Mouse (Mus musculus) hindbrain, embryonic 10.5 days (tissue): Measurements from ENCODE around the gene Rnaseh2c. TPM values are rescaled to one million over a fixed set of nuclear protein-coding genes. Genes with fewer than 3 reads are reported as not detected.

Source experiments
- DNase-seq: peaks from one replicate; pipeline ENCODE4 v3.0.0-alpha.2; 2017; ENCODE audit warnings: low spot score
- H3K27ac ChIP-seq: fragments of 300-500 bp; sonication (generic); 2 replicates; pipeline ENCODE4 v1.5.1; 2016; ENCODE audit warnings: mild to moderate bottlenecking, moderate library complexity
- H3K27me3 ChIP-seq: fragments of 300-500 bp; sonication (generic); 2 replicates; pipeline ENCODE4 v1.6.1; 2016; ENCODE audit warnings: mild to moderate bottlenecking; ENCODE audit not compliant: poor library complexity, insufficient read depth, severe bottlenecking
- H3K36me3 ChIP-seq: fragments of 300-500 bp; sonication (generic); 2 replicates; pipeline ENCODE4 v1.6.1; 2016; ENCODE audit warnings: mild to moderate bottlenecking, moderate library complexity
- H3K4me1 ChIP-seq: fragments of 300-500 bp; sonication (generic); replicated peaks from 2 replicates; pipeline ENCODE4 v1.6.1; 2016; ENCODE audit warnings: mild to moderate bottlenecking
- H3K4me3 ChIP-seq: fragments of 300-500 bp; sonication (generic); 2 replicates; pipeline ENCODE4 v1.5.1; 2016; ENCODE audit warnings: mild to moderate bottlenecking, moderate library complexity
- H3K9me3 ChIP-seq: fragments of 300-500 bp; sonication (generic); 2 replicates; pipeline ENCODE4 v1.6.1; 2016; ENCODE audit warnings: mild to moderate bottlenecking, moderate library complexity
- WGBS: fragments of 180-500 bp; shearing (Covaris S2); methylation state at CpG from one replicate; pipeline ENCODE4 v1.1.7; 2016; 5-methylcytosine and 5-hydroxymethylcytosine counted together
- polyA plus RNA-seq: library from polyadenylated mRNA; unstranded; fragments of >200 nt; fragmentation: Nextera tagmentation; extraction: Ambion mirVana; gene quantifications from 2 replicates; pipeline ENCODE4 v1.2.1, GENCODE M21; 2016

The Rnaseh2c gene
- polyA plus RNA-seq, 1 experiment from 2014 or later = 187 TPM

DNA sequence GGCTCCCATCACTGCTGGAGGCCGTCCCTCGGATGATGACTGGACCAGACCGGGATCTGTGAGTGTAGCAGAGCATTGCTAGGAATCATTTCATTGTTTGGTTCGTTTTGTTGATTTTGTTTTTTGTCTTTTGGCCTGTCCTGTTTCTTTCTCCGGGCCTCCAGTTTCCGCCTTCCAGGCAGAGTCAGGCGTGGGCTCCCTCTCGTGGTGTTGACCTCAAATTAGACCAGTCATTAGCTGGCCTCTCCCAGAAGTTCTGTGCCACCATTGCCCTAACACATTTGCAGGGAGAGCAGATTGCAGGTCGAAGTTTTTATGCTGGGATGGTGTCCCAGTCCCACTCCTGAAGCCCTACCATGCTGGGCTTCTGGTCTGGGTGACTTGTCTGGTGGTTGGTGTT lies 12.5 kb upstream of the Rnaseh2c start:
- WGBS = 74% methylated on average over 9 of the region's 9 CpGs
- Histone ChIP-seq H3K27me3 (no peaks in the 10 kb centered on the region), H3K36me3 (no peaks in the 10 kb centered on the region), H3K9me3 (no peaks in the 10 kb centered on the region), H3K4me1 (no peaks in the 10 kb centered on the region), H3K27ac (no peak overlapping the region), H3K4me3 (no peak overlapping the region)
- no peak for DNase-seq

DNA sequence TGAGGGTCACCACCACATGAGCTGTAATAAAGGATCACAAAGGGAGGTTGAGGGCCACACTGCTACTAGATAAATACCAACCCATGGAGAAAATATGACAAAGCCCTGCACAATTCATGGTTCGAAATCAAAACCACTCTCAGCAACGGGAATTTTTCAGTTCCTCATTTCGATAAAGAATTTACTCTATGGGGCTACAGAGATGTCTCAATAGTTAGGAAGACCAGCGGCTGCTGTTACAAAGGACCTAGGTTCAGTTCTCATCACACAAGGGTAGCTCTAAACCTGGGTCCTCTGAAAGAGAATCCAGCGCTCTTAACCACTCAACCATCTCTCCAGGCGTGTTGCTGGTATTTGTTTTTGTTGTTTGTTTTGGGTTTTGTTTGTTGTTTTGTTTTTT lies 9.8 kb upstream of the Rnaseh2c start:
- Histone ChIP-seq H3K4me3 (no peak overlapping the region), H3K9me3 (no peaks in the 10 kb centered on the region), H3K36me3 (no peaks in the 10 kb centered on the region), H3K27ac (no peak overlapping the region), H3K4me1 (no peaks in the 10 kb centered on the region), H3K27me3 (no peaks in the 10 kb centered on the region)
- DNase-seq = no peak
- WGBS = 87% methylated on average over 6 of the region's 6 CpGs

DNA sequence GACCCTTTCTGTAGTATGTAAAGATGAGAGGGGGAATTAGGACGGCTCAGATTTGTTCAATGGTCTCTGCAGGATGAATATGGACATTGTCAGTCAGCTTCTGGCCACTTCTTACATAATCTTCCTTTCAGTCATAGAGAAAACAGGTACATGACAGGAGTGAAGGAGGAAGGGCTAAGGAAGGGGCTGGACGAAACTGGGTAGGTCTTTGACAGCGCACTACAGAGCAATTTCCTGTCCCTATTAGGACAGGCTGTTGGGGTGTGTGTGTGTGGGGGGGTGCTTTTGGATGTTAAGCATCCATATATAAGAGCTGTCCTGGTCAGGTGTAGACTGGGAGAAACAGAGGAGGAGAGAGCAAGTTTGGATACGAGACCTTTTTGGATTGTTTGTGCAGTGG lies 2.4 kb upstream of the Rnaseh2c start:
- peaks cover 16% of the 10 kb centered on the region for H3K36me3 ChIP-seq
- H3K9me3 ChIP-seq = no peaks in the 10 kb centered on the region
- H3K27me3 ChIP-seq = no peaks in the 10 kb centered on the region
- no peak overlapping the region for H3K4me3 ChIP-seq
- WGBS = 75% methylated on average over 4 of the region's 4 CpGs
- no peak for DNase-seq
- peaks cover 22% of the 10 kb centered on the region for H3K4me1 ChIP-seq
- no peak overlapping the region for H3K27ac ChIP-seq

DNA sequence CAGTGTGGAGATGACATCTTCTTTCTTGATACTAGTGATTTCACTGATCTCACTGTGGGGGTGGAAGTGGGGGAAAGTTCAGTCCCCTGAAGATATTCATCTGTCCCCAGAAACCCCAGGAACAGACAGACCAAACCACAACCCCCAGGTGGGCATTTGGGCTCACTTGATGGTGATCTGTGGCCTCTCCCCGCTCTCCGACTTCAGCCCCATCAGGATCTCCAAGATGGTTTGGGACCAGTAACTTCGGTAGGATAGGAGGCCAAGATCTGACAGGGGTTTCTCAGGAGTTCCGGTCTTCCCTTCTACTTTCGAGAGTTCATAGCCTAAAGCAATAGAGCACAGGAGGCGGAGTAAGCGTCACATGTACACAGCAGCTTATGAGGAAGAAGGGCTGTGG lies 2.0 kb downstream of the Rnaseh2c start:
- Histone ChIP-seq H3K4me3 (no peak overlapping the region), H3K4me1 (peaks cover 30% of the 10 kb centered on the region), H3K27ac (no peak overlapping the region), H3K36me3 (peaks cover 60% of the 10 kb centered on the region), H3K27me3 (no peaks in the 10 kb centered on the region), H3K9me3 (no peaks in the 10 kb centered on the region)
- DNase-seq = no peak
- WGBS = 91% methylated on average over 7 of the region's 7 CpGs

DNA sequence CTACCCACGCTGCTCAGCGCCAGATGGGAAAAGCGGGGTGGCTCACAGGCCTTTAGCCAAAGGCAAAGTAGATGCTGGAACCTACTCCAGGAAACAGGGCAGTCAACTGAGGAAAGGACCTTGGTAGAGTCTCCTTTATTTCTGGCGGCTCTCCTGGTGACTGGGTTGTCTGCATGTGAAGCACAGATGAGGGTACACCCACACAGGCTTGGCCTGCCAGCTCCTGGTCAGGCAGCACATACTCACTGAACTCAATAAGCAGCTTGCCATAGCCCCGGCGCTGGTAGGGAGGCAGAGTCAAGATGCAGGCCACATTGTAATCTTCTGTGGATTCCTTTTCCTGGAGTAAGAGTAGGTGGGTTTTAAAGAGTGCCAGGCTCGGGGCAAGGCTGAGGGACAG lies 3.5 kb downstream of the Rnaseh2c start:
- Histone ChIP-seq H3K4me1 (peaks cover 40% of the 10 kb centered on the region), H3K36me3 (peaks cover 64% of the 10 kb centered on the region), H3K27me3 (no peaks in the 10 kb centered on the region), H3K4me3 (no peak overlapping the region; the same call in 1 of the 2 replicates), H3K9me3 (no peaks in the 10 kb centered on the region), H3K27ac (no peak overlapping the region)
- no peak for DNase-seq
- 94% methylated on average over 7 of the region's 7 CpGs for WGBS

DNA sequence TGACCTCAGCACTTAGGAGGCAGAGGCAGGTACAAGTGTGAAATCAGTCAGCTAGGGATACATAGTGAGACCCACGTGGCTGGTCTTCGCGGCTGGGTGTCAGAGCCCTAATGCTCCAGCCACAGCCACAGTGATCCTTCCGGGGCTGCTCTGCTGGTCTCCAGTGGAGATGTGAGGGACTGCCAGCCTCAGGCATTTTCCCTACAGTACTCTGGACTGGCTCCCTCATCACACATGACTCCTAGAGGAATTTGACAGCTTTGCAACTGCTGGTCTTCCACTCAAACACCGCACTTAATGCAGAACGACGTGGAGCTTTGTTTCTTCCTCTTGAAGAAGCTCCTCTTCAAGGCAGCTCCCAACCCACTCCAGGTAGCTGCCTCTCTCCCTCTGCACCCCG lies 4.5 kb downstream of the Rnaseh2c start:
- WGBS = 92% methylated on average over 8 of the region's 8 CpGs
- Histone ChIP-seq H3K27me3 (no peaks in the 10 kb centered on the region), H3K9me3 (no peaks in the 10 kb centered on the region), H3K4me3 (no peak overlapping the region), H3K36me3 (peaks cover 64% of the 10 kb centered on the region), H3K4me1 (peaks cover 50% of the 10 kb centered on the region), H3K27ac (no peak overlapping the region)
- DNase-seq = no peak

DNA sequence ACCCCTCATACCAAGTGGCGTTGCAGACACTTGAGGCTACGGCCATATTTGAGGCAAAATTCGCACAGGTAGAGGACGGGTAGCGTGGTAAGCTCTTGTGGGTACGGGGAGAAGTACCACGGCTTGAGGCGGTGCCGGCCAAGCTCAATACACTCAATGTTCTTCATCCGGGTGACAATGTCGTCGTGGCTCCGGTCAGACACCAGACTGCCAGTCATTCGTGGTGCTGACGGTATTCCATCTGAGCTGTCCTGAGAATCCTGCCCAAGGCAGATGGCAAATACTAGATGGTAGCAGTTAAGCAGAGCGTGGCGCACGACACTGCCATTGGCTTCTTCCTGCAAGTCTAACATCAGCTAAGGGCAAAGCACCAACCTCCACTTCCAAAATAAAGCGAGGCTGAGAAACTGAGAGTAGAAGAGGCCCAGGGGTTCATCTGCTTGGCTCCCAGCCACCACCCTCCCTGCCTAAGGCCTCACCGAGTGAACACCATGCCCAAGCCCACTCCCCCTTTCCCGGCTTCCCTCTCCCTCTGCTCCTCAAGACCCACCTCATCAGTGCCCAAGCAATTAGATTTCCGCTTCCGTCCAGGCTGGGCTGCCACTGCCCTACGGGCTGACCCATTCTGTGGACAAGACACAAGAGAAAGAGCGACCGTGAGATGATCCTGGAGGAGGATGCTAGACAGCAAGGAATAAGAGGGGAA lies 6.2 kb downstream of the Rnaseh2c start:
- H3K27ac ChIP-seq = no peak overlapping the region
- WGBS = 95% methylated on average over 26 of the region's 26 CpGs
- no peaks in the 10 kb centered on the region for H3K9me3 ChIP-seq
- peaks cover 62% of the 10 kb centered on the region for H3K36me3 ChIP-seq
- peak overlapping the region; percentile 82; the same call in 1 of the 2 replicates for H3K4me3 ChIP-seq
- no peak for DNase-seq
- H3K4me1 ChIP-seq = peaks cover 41% of the 10 kb centered on the region
- H3K27me3 ChIP-seq = no peaks in the 10 kb centered on the region

DNA sequence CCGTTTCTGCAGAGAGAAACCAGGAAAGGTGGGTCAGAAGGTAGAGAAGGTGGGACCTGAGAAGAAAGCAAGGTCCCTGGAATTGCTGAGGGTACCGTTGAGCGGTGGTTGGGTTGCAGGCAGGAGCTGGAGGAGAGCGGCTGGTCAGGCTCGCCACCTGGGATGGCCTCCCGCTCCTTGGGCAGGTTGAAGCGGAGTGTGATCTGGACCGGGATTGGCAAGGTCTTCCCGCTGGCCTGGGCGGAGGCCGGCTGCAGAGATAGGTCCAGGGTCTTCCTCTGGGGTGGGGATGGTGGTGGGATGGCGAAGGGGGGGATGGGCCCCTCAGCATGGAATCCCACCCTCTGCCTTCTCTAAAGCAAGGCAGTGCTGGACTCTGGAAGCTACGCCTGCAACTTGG lies 7.0 kb downstream of the Rnaseh2c start:
- Histone ChIP-seq H3K27me3 (no peaks in the 10 kb centered on the region), H3K4me1 (peaks cover 32% of the 10 kb centered on the region), H3K27ac (peak overlapping the region; percentile 100; the same call in 1 of the 2 replicates), H3K9me3 (no peaks in the 10 kb centered on the region), H3K36me3 (peaks cover 54% of the 10 kb centered on the region), H3K4me3 (peak overlapping the region; percentile 82)
- 95% methylated on average over 13 of the region's 13 CpGs for WGBS
- DNase-seq = no peak

DNA sequence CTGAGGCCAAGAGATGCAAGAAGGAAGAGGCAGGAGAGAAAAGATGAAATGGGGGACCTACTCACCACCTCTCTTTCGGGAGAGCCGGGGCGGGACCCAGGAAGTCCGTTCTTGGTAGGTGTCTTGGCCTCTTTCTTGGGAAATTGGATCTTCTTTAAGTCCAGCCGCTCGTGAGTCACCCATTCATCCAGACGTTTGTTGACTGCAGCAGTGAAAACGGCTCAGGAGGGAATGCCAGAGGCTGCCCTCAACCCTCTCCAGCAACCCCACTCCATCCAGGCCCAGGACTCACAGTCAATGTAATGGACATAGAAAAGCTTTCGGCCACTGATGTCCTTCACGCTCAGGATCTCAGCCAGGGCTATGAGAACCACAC lies 7.5 kb downstream of the Rnaseh2c start:
- peaks cover 49% of the 10 kb centered on the region for H3K36me3 ChIP-seq
- H3K9me3 ChIP-seq = no peaks in the 10 kb centered on the region
- no peak for DNase-seq
- 69% methylated on average over 10 of the region's 10 CpGs for WGBS
- H3K4me1 ChIP-seq = peaks cover 29% of the 10 kb centered on the region
- H3K27ac ChIP-seq = peak overlapping the region; percentile 100
- H3K27me3 ChIP-seq = no peaks in the 10 kb centered on the region
- H3K4me3 ChIP-seq = peak overlapping the region; percentile 82

DNA sequence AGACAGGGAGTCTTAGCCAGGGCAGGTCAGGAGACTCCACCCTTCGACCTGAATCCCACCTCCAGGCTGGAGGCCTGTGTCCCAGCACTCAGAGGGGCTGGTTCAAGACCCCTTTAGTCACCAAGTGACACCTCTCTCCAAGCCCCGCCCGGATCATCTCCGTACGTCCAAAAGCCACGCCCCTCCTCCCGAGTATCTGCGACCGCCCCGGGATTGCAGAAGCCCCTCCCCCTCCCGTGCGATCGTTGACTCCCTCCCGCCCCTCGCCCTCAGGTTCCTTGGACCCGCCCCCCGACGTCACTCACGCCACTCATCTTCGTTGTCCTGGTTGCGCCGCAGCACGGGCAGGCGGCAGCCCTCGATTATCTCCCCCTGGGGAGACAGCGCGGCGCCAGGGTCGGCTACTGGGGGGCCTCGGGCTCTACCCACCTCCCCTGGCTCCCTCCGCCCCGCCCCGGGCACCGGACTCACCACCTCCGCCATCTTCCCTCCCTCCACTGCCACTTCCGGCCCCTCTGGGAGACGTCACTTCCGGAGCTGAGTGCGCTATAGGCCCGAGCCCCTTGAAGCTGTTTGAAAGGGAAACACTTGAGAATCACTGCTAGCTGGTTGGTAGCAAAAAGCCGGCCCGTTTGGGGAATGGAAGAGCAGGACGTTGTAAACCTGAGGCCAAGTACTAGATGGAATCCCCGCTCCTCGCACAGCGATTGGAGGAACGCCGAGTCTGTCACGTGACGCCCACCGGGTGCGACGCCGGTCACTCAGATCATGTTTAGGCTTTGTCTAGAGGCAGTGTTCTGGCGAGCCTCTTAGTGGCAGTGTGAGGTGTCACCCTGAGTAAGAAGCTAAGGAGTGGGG lies 8.1 kb downstream of the Rnaseh2c start, which contains the start of gene Kat5:
Gene Kat5, minus strand, starts transcription at position 691 of the 858 bp plus-strand sequence.
- Histone ChIP-seq H3K4me3 (peak within 1 kb of the TSS; percentile 82), H3K4me1 (peaks cover 29% of the 10 kb centered on the region), H3K27ac (peak within 1 kb of the TSS; percentile 100), H3K36me3 (peaks cover 43% of the 10 kb centered on the region), H3K9me3 (no peaks in the 10 kb centered on the region), H3K27me3 (no peaks in the 10 kb centered on the region)
- peak; percentile 97 for DNase-seq
- WGBS = under 1% methylated on average over 55 of the region's 55 CpGs

DNA sequence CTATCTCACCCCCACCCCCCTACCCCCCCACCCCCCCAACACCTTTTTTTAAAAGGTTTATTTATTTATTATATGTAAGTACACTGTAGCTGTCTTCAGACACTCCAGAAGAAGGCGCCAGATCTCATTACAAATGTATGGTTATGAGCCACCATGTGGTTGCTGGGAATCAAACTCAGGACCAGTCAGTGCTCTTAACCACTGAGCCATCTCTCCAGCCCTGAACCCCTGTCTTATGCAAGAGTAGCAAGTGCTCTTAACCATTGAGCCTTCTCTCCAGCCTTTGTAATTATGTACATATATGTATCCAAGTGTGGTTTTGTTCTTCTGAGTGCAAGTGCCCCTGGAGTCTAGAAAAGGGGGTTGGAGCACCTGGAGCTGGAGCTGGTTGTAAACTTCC lies 10.3 kb downstream of the Rnaseh2c start:
- Histone ChIP-seq H3K4me3 (no peak overlapping the region), H3K4me1 (peaks cover 29% of the 10 kb centered on the region), H3K36me3 (peaks cover 21% of the 10 kb centered on the region), H3K9me3 (no peaks in the 10 kb centered on the region), H3K27me3 (0 out of 2 replicates have a peak, but pooled peaks cover 5% of the 10 kb centered on the region), H3K27ac (no peak overlapping the region)
- DNase-seq = no peak
- 76% methylated on average over 1 of the region's 1 CpGs for WGBS

DNA sequence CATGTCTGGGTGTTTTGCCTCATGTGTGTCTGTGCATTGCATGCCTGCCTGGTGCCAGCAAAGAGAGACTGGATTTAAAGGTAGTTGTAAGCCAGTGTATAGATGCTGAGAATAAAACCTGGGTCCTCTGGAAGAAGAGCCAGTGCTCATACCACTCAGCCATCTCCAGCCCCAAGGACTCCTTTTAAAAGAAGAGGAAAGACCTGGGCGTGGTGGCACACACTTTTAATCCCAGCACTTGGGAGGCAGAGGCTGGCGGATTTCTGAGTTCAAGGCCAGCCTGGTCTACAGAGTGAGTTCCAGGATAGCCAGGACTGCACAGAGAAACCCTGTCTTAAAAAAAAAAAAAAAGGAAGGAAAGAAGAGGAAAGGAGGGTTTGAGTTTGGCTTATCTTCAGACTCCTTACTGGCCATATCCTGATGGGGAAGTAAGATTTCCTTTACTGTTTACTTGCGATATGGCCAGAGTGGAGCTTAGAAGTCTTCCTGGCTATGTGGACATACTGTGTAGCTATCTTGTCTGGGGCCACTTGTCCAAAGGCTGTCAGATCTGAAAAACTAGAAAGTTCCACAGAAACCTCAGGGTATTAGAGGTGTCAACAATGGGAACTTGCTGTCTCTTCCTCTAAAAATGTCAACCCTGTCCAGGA lies 11.2 kb downstream of the Rnaseh2c start:
- Histone ChIP-seq H3K27me3 (0 out of 2 replicates have a peak, but pooled peaks cover 8% of the 10 kb centered on the region), H3K9me3 (no peaks in the 10 kb centered on the region), H3K36me3 (peaks cover 12% of the 10 kb centered on the region), H3K4me1 (peaks cover 29% of the 10 kb centered on the region), H3K27ac (no peak overlapping the region), H3K4me3 (no peak overlapping the region)
- no peak for DNase-seq
- 71% methylated on average over 3 of the region's 3 CpGs for WGBS

DNA sequence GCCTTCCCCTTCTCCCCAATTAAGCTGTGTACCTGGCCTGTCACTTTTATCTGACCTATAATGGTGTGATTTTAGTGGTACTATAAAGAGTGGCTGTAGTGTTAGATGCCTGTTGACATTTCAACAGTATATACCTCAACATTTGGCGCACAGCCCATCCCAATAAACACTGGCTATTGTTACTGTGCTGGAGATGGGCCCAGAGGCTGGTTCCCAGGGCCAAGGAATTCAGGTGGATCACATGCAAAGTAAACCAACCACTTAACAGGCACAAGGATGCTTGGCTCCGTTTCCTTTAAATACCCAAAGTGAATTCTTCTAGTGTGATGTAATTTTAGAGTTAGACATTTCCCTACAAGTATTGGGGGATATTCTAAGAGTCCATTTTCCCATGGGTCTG lies 13.3 kb downstream of the Rnaseh2c start:
- no peak overlapping the region for H3K27ac ChIP-seq
- 0 out of 2 replicates have a peak, but pooled peaks cover 8% of the 10 kb centered on the region for H3K27me3 ChIP-seq
- no peaks in the 10 kb centered on the region for H3K36me3 ChIP-seq
- DNase-seq = no peak
- 82% methylated on average over 2 of the region's 2 CpGs for WGBS
- no peak overlapping the region for H3K4me3 ChIP-seq
- no peaks in the 10 kb centered on the region for H3K9me3 ChIP-seq
- H3K4me1 ChIP-seq = peaks cover 12% of the 10 kb centered on the region
